Mouse (Mus musculus) embryonic facial prominence, embryonic 11.5 days (tissue): ENCODE measurements around the gene Gm47955. TPM values are rescaled to one million over a fixed set of nuclear protein-coding genes. Genes with fewer than 3 reads are reported as not detected.
"Not testable (repeated sequence)": the region's sequence is repeated elsewhere in the genome, so short reads cannot be mapped to it uniquely, and the experiment has no call there.

ENCODE experiments used
- ATAC-seq: fragments of 200-750 bp; cut with Nextera tagmentation; replicated peaks from 2 replicates; pipeline ENCODE4 v1.8.0; 2017; ENCODE audit warnings: low read depth; ENCODE audit not compliant: insufficient number of reproducible peaks, low FRiP score, low TSS enrichment
- DNase-seq: peaks from one replicate; pipeline ENCODE4 v3.0.0-alpha.2; 2015; ENCODE audit warnings: low spot score
- H3K27ac ChIP-seq: fragments of 300-500 bp; sonication (generic); replicated peaks from 2 replicates; pipeline ENCODE4 v1.5.1; 2014; ENCODE audit warnings: mild to moderate bottlenecking, low read depth, low read length, control low read depth
- H3K27me3 ChIP-seq: fragments of 300-500 bp; sonication (generic); 2 replicates; pipeline ENCODE4 v1.6.1; 2014; ENCODE audit warnings: mild to moderate bottlenecking, low read length, moderate library complexity, mixed read lengths; ENCODE audit not compliant: control insufficient read depth, insufficient read depth
- H3K36me3 ChIP-seq: fragments of 300-500 bp; sonication (generic); replicated peaks from 2 replicates; pipeline ENCODE4 v1.6.1; 2014; ENCODE audit warnings: low read depth, mild to moderate bottlenecking, low read length, moderate library complexity, mixed read lengths; ENCODE audit not compliant: control insufficient read depth, insufficient read depth
- H3K4me1 ChIP-seq: fragments of 300-500 bp; sonication (generic); 2 replicates; pipeline ENCODE4 v1.6.1; 2014; ENCODE audit warnings: low read length, mixed read lengths; ENCODE audit not compliant: control insufficient read depth, insufficient read depth
- H3K4me2 ChIP-seq: fragments of 300-500 bp; sonication (generic); 2 replicates; pipeline ENCODE4 v1.6.1; 2014; ENCODE audit warnings: low read depth, mild to moderate bottlenecking, control low read depth, low read length, moderate library complexity
- H3K4me3 ChIP-seq: fragments of 300-500 bp; sonication (generic); 2 replicates; pipeline ENCODE4 v1.5.1; 2014; ENCODE audit warnings: low read depth, low read length, control low read depth
- H3K9ac ChIP-seq: fragments of 300-500 bp; sonication (generic); replicated peaks from 2 replicates; pipeline ENCODE4 v1.6.1; 2014; ENCODE audit warnings: mild to moderate bottlenecking, control low read depth, low read length
- H3K9me3 ChIP-seq: fragments of 300-500 bp; sonication (generic); replicated peaks from 2 replicates; pipeline ENCODE4 v1.6.1; 2016; ENCODE audit warnings: mild to moderate bottlenecking, low read length, inconsistent platforms, mixed read lengths; ENCODE audit not compliant: control insufficient read depth
- WGBS: fragments of 180-500 bp; shearing (Covaris S2); extraction: QIAGEN DNeasy Blood & Tissue Kit; methylation state at CpG from one replicate; pipeline ENCODE4 v1.1.7; 2014; 5-methylcytosine and 5-hydroxymethylcytosine counted together
- polyA plus RNA-seq: library from polyadenylated mRNA; unstranded; fragments of >200 nt; fragmentation: Nextera tagmentation; extraction: Ambion mirVana; gene quantifications from 2 replicates; pipeline ENCODE4 v1.2.1, GENCODE M21; 2014

Gm47955 gene
- polyA plus RNA-seq, result not detected in 2 replicates

- Histone ChIP-seq H3K4me2 (no peak within 1 kb of the TSS), H3K36me3 (no peaks in the 10 kb centered on the region), H3K4me3 (no peak within 1 kb of the TSS), H3K9me3 (no peaks in the 10 kb centered on the region), H3K4me1 (no peaks in the 10 kb centered on the region), H3K27me3 (no peaks in the 10 kb centered on the region), H3K27ac (no peak within 1 kb of the TSS), H3K9ac (no peak within 1 kb of the TSS)
- WGBS, result 86% methylated on average over 6 of the region's 11 CpGs
- ATAC-seq (no peak), DNase-seq (no peak)
These were observed at the start of gene Gm47955 for GRCm38 (mm10) chr1:82959870-82960385. Gm47955 (plus strand) TSS chr1:82960286.

GRCm38 (mm10) chr1:82913025-82913424 lies 47.1 kb upstream of the Gm47955 start, which contains the start of gene A030005L19Rik:
A030005L19Rik (plus strand) TSS chr1:82913325.
- Histone ChIP-seq H3K27me3 (no peaks in the 10 kb centered on the region), H3K27ac (no peak within 1 kb of the TSS), H3K9ac (no peak within 1 kb of the TSS), H3K36me3 (no peaks in the 10 kb centered on the region), H3K4me3 (no peak within 1 kb of the TSS), H3K4me2 (no peak within 1 kb of the TSS), H3K9me3 (no peaks in the 10 kb centered on the region), H3K4me1 (no peaks in the 10 kb centered on the region)
- ATAC-seq (no peak), DNase-seq (no peak)
- 87% methylated on average over 3 of the region's 3 CpGs for WGBS

DNA sequence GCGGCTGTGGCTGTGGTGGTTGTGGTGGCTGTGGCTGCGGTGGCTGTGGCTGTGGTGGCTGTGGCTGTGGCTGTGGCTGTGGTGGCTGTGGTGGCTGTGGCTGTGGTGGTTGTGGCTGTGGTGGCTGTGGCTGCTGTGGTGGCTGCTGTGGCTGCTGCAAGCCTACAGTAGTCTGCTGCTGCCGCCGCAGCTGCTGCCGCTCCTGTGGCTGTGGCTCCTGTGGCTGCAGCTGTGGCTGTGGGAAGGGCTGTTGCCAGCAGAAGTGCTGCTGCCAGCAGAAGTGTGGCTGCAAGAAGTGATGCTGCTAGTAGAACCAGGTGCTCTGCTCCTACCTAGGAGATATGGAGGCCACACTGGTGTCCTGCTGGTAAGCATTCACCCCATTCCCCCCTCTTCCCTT lies 46.7 kb upstream of the Gm47955 start:
- not testable (repeated sequence) for DNase-seq, H3K9ac ChIP-seq, H3K27me3 ChIP-seq, H3K27ac ChIP-seq, H3K9me3 ChIP-seq, H3K4me1 ChIP-seq, H3K4me3 ChIP-seq, H3K36me3 ChIP-seq, H3K4me2 ChIP-seq, ATAC-seq
- WGBS, result 94% methylated on average over 5 of the region's 5 CpGs

- Histone ChIP-seq H3K4me2 (no peak within 1 kb of the TSS), H3K9ac (no peak within 1 kb of the TSS), H3K9me3 (no peaks in the 10 kb centered on the region), H3K27ac (no peak within 1 kb of the TSS), H3K27me3 (no peaks in the 10 kb centered on the region), H3K4me1 (no peaks in the 10 kb centered on the region), H3K4me3 (no peak within 1 kb of the TSS), H3K36me3 (no peaks in the 10 kb centered on the region)
- DNase-seq (no peak), ATAC-seq (no peak)
- 91% methylated on average over 6 of the region's 6 CpGs for WGBS
These were observed 35.4 kb upstream of the Gm47955 start, which contains the start of gene A030014E15Rik for GRCm38 (mm10) chr1:82924650-82925049. A030014E15Rik (plus strand) TSS chr1:82924917.

DNA sequence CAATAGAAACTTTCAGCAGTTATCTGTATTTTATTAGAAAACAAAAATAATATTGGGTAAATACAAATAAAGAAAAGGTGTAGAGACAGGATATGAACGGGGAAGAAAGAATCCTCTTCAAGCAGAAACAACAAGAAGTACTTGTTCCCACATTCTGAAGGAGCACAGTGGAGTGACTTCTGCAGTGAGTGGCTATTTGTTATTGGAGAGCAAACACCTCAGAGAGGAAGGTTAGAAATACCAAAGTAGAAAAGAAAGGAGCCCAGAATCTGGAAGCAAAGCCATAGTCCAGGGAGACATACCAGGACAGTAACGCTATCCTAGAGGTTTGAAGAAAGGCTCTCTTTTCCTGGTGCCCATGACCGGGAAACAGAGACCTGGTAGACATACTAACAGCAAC lies 29.5 kb upstream of the Gm47955 start:
- not testable (repeated sequence) for H3K9ac ChIP-seq, DNase-seq, H3K4me2 ChIP-seq, ATAC-seq, H3K4me1 ChIP-seq, H3K27ac ChIP-seq, H3K36me3 ChIP-seq, H3K27me3 ChIP-seq, H3K4me3 ChIP-seq, H3K9me3 ChIP-seq
- 97% methylated on average over 2 of the region's 3 CpGs for WGBS

DNA sequence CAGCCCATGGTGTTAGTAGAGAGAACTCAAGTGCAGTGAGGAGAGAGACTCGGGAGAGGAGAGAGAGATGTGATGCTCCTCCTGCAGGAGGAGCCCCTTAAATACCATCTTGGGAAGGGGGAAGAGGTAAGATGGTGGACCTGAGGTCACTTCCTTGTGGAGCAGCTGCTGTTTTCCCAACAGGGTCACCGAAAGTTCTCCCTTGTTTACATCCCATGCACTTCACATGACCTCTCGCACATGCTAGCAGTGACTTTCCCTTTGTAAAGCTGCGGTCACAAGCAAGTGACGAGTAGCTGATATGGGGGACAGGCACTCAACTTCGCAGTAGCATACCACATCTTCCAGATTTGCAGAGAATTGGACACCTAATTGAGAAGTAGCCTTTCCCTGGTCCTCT lies 28.8 kb upstream of the Gm47955 start, which contains the start of gene Gm6217:
Gene Gm6217 (minus strand): TSS at position 74 of the 400 bp plus-strand sequence.
- H3K9me3 ChIP-seq, H3K9ac ChIP-seq, H3K4me1 ChIP-seq, H3K27ac ChIP-seq, ATAC-seq, H3K27me3 ChIP-seq, DNase-seq, H3K4me3 ChIP-seq, H3K36me3 ChIP-seq, H3K4me2 ChIP-seq: not testable (repeated sequence)
- WGBS, result no CpG with 5 or more reads among the region's 6 CpGs

GRCm38 (mm10) chr1:82938666-82939065 lies 21.4 kb upstream of the Gm47955 start:
- no peaks in the 10 kb centered on the region for H3K27me3 ChIP-seq
- H3K9me3 ChIP-seq, result no peaks in the 10 kb centered on the region
- 93% methylated on average over 5 of the region's 5 CpGs for WGBS
- no peak overlapping the region for H3K9ac ChIP-seq
- H3K36me3 ChIP-seq, result no peaks in the 10 kb centered on the region
- no peaks in the 10 kb centered on the region for H3K4me1 ChIP-seq
- no peak for ATAC-seq
- H3K4me2 ChIP-seq, result no peak overlapping the region
- DNase-seq, result no peak
- no peak overlapping the region for H3K27ac ChIP-seq
- H3K4me3 ChIP-seq, result no peak overlapping the region

DNA sequence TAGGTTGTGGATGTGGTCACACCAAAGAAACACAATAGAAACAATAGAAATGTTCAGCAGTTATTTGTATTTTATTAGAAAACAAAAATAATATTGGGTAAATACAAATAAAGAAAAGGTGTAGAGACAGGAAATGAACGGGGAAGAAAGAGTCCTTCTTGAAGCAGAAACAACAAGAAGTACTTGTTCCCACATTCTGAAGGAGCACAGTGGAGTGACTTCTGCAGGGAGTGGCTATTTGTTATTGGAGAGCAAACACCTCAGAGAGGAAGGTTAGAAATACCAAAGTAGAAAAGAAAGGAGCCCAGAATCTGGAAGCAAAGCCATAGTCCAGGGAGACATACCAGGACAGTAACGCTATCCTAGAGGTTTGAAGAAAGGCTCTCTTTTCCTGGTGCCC lies 17.6 kb upstream of the Gm47955 start:
- H3K36me3 ChIP-seq, H3K4me3 ChIP-seq, H3K27me3 ChIP-seq, H3K4me1 ChIP-seq, H3K27ac ChIP-seq, H3K9ac ChIP-seq, ATAC-seq, H3K9me3 ChIP-seq, DNase-seq, H3K4me2 ChIP-seq: not testable (repeated sequence)
- WGBS, result 95% methylated on average over 1 of the region's 2 CpGs
